Mouse (Mus musculus) adipocyte (in vitro differentiated cells): ENCODE results near the gene Kif23.

ENCODE experiments used
- DNase-seq: peaks from one replicate; pipeline ENCODE4 v3.0.0-alpha.2; 2016; ENCODE audit warnings: low spot score

The Kif23 gene

GRCm38 (mm10) chr9:61946623-61947401 is at the start of gene Kif23:
Gene Kif23 (minus strand): TSS chr9:61946774.
- DNase-seq, result peak; percentile 84

DNA sequence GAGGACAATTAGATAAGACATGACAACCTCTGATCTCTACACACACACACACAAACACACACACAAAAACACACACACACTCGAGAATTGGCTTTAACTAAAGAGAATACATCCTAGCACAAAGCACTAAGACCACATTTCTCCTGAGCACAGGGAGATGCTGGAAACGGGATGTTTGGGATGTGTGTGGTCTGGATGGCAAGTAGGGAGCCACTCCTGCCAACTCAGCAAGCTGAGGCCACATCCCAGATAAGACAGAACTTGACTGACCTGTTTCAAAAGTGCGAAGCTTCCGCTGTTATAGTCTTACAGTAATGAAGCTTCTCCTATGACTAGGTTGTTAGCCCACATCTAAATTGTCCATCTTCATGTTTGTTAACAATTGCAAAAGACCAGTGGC is 44.6 kb upstream of the Kif23 start:
- DNase-seq, result no peak

DNA sequence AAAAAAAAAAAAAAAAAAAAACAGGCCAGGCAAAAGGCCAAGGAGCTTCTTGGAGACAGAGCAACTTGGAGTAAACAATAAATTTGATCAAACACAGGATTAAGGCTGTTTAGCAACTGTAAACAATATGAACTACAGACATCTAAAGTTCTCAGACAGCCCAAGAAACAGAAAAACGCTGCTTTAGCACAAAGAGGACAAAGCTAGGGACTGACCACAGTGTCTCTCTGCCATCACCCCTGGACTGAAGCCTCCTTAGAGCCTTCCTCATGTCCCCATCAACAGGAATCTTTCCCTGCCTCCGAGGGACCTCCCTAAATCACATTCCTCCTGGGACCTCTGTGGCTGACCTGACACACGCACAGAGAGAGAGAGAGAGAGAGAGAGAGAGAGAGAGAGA is 44.2 kb upstream of the Kif23 start:
- peak; percentile 46 for DNase-seq

DNA sequence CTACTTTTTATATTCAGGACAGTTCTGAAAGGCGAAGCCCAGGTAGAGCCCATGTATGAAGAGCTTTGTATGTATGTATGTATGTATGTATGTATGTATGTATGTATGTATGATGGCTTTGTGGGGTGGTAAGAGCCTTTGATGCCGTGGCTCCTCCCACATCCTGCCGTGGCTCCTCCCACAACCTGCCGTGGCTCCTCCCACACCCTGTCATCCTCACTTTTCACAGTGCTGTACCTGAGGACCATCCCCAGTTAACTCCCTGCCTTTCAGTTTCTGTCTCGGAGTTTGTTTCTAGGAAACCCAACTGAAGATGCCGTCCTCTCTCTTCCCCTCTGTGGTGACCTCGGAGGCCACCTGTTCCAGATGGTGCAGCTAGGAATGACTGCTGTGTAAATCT is 39.5 kb upstream of the Kif23 start:
- no peak for DNase-seq

GRCm38 (mm10) chr9:61985183-61985863 is 38.7 kb upstream of the Kif23 start:
- peak; percentile 75 for DNase-seq

DNA sequence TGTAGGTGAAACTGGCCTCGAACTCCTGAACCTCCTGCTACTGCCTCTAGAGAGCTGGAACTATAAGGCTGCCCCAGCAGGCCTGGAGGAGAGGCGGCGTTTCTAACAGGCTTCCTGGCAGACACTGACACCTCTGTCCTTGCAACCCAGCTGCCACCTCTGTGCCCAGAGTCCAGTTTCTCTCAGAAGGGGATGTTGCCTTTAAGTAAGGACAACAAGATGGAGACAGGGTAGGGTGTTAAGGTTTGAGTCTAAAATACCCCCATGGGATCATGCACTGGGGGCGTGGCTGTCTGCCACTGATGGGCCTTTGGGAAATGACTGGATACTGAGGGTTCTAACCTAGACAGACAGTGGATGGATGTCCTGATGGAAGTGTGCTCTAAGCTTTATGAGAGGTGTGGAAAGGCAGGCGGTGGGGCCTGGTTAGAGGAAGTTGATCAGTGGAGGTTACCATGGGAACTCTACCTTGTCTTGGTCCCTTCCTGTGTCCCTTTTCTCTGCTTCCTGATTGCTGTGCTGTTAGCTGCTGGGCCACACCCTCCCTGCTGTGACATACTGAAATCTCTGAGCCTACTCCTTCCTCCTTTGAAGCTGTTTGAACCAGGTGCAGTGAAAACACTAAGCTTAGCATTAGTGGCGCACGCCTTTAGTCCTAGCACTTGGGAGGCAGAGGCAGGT is 36.5 kb upstream of the Kif23 start:
- DNase-seq, result no peak

GRCm38 (mm10) chr9:61981876-61982275 is 35.3 kb upstream of the Kif23 start:
- DNase-seq, result no peak

DNA sequence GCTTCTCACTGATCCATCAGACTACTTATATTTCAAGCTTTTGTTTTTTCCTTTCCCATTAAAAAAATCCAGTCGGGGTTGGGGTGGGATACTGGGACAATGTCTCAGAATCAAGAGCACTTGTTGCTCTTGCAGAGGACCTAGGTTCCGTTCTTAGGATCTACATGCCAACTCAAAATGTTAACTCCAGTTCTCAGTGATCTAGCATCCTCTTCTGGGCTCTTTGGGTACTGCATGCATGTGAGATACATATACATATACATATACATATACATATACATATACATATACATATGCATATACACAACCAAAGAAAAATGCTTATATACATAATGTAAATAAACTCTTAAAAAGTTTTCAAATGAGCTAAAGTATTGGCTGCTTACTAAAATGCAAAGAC is 33.4 kb upstream of the Kif23 start:
- no peak for DNase-seq

- DNase-seq, result no peak
These were observed 30.8 kb upstream of the Kif23 start for GRCm38 (mm10) chr9:61977258-61977945.

DNA sequence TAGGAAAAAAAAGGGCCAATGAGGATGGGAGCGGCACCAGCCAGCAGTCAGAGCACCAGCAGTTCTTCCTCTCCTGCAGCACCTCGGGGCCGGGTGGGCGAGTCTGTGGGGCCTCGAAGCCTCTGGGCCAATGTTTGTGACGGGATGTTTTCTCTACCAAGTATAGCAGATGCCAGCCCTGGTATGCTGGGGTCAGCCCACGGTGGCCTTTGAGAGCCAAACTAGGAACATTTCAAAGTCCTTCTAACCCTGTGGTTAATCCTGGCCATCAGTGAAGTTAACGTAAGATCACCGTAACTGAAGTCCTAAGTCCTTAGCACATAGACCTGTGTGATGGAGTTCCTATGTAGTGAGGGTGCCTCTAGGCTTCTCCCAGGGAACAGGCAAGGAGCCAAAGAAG is 25.5 kb upstream of the Kif23 start:
- DNase-seq, result no peak

- no peak for DNase-seq
These were observed 24.5 kb upstream of the Kif23 start for GRCm38 (mm10) chr9:61971045-61971444.

GRCm38 (mm10) chr9:61967357-61967756 is 20.8 kb upstream of the Kif23 start:
- DNase-seq, result no peak

- DNase-seq, result no peak
These were observed 19.4 kb upstream of the Kif23 start for GRCm38 (mm10) chr9:61965987-61966386.

DNA sequence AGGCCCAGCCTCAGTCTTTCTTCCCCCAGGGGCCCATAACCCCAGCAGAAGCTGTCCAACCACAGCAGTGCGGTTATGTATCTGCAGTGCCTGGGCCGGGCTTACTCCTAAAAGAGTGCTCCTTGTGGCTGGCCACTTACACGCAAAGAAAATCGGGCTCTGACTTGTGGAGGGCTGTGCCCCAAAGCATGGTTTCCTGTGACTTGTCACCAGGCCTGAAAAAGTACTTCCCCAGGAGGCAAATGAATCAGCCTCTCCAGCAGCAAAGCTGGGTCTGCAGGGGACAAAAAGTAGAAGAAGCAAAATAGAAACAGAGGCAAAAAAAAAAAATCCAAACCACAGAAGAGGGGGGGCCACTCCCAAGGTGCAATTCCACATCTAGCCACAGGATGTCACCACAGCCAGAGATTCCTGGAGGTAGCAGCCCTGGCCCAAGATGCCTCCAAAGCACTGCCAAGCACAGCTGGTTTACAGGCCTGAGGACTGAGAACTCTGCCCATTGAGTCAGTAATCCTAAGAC is 18.9 kb upstream of the Kif23 start:
- DNase-seq, result peak; percentile 94

- no peak for DNase-seq
These were observed 16.8 kb upstream of the Kif23 start for GRCm38 (mm10) chr9:61963356-61963755.

GRCm38 (mm10) chr9:61961181-61961580 is 14.6 kb upstream of the Kif23 start:
- no peak for DNase-seq

DNA sequence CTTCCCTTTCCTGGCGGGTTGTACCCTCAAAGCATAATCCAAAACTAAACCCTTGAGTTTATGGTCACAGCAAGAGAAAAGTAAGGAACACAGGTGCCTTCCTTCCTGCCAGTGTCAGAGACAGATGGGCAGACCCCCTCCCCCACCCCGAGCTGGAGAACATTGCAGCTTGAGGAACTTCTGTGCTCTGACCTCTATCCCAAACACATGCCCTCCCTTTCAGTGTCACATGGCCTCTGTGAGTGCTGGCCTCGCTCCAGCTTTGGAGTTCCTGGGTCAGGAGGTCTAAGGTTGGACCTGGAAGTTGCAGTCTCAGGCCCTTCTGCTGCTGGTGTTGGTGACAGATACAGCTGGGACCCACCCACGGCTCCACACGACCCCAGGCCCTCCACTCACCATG is 14.2 kb upstream of the Kif23 start:
- peak; percentile 91 for DNase-seq

DNA sequence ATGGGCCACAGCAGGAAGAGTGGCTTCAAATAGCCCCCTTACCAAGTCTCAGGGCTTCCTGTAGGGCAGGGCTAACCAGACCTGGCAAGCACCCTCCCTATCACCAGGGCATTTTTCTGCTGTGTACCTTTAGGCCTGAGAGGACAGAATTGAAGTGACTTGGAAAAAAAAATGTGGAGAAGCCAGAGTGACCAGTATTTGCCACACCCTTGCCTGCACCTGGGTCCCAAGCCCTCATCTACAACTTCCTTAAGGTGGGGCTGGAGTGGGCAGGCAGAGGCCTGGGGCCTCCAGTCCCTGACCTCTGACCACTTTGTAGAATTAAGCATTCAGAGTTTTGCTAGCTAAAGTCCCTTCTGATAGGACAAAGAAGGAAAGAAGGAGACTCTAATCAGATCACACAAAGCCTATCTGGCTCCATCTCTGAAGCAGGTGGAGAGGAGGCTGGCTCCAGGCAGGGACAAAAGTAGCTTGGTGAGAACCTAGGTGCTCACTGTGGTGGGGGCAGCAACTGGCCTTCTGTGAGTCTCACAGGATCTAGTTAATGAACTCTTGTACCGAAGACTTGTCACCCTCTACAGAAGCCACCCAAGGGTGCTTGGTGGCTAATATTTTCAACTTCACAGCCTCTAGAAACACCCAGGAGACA is 13.5 kb upstream of the Kif23 start:
- no peak for DNase-seq

DNA sequence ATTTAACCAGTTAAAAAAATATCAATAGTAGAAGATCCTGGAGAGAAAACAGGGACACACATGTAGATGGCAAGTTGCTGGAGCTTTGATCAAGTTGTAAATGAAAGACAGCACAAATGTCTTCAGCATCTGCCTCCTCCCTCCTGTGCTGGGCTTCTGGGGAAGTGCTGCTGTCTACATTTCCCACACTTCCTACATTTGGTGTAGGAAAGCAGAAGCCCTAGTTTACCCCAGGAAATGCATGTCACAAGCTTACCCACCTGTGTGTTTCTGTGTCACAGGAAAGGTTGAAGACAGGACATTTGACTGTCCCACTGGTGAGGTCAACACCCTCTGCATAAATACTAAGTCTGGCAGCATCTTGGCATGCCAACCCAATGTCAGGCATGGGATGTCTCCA is 8.1 kb upstream of the Kif23 start:
- no peak for DNase-seq

- DNase-seq, result no peak
These were observed 5.7 kb upstream of the Kif23 start for GRCm38 (mm10) chr9:61952241-61952640.
